Comparison of ENCODE assay signal across 14 mouse cellular contexts in genomic region chr5:144047324-144047723, GRCm38 (mm10). TPM values are rescaled to one million over a fixed set of nuclear protein-coding genes. Genes with fewer than 3 reads are reported as not detected.
A peak's percentile ranks its signal among the peaks of the same experiment; 100 is the strongest.
DNase-seq lines count a peak whose midpoint lies in the region; ATAC-seq and TF ChIP-seq lines count a peak whose summit lies in the region.
"Had no signal": no experiment of that assay in that cellular context is flagged by ENCODE, and none has a peak within 500 bp of the region (broad histone marks: within the 10 kb centered on the region; RNA-seq: fewer than 3 reads in every experiment).

No protein-coding gene starts in this region.

- no peak overlapping the region for H3K4me3 ChIP-seq in bone marrow, adult 2 months (replicated peaks; ENCODE audit: control insufficient read depth, low read depth, low read length)
- no peak overlapping the region for H3K4me3 ChIP-seq in left cerebral cortex, adult 2 months
- H3K4me3 ChIP-seq in intestine, embryonic 16.5 days (ENCODE audit: low read length) = no peak overlapping the region
- no peak overlapping the region for H3K4me3 ChIP-seq in intestine, postnatal 0 days (ENCODE audit: low read depth, low read length)
- H3K4me3 ChIP-seq: liver, embryonic 13.5 days; neural tube, embryonic 12.5 days had no signal

- 0 out of 2 replicates have a peak overlapping the region, but pooled peaks have one; percentile 29 for H3K27ac ChIP-seq in bone marrow, adult 2 months (ENCODE audit: control insufficient read depth, insufficient read depth, low read depth, low read length, poor library complexity)
- peak overlapping the region; percentile 70 for H3K27ac ChIP-seq in left cerebral cortex, adult 2 months
- H3K27ac ChIP-seq in intestine, embryonic 16.5 days (ENCODE audit: low read length) = no peak overlapping the region
- H3K27ac ChIP-seq in intestine, postnatal 0 days (ENCODE audit: low read depth, low read length) = no peak overlapping the region
- H3K27ac ChIP-seq: liver, embryonic 13.5 days; neural tube, embryonic 12.5 days had no signal

- no peak overlapping the region for H3K9ac ChIP-seq in intestine, embryonic 16.5 days (ENCODE audit: low read depth, low read length)
- no peak overlapping the region for H3K9ac ChIP-seq in intestine, postnatal 0 days (ENCODE audit: low read depth, low read length)
- H3K9ac ChIP-seq: liver, embryonic 13.5 days; neural tube, embryonic 12.5 days had no signal

- no peak for TF ChIP-seq CTCF in bone marrow, adult 2 months (IDR thresholded peaks at IDR 0.05; ENCODE audit: control insufficient read depth, insufficient read depth, low read length)
- TF ChIP-seq CTCF in left cerebral cortex, adult 2 months (IDR thresholded peaks at IDR 0.05) = no peak
- no peak for TF ChIP-seq CTCF in intestine, postnatal 0 days (IDR thresholded peaks at IDR 0.05; ENCODE audit: low read depth)

- no peaks in the 10 kb centered on the region for H3K9me3 ChIP-seq in intestine, embryonic 16.5 days (ENCODE audit: control insufficient read depth, low read length)
- H3K9me3 ChIP-seq in intestine, postnatal 0 days (ENCODE audit: control insufficient read depth) = no peaks in the 10 kb centered on the region
- H3K9me3 ChIP-seq: liver, embryonic 13.5 days; neural tube, embryonic 12.5 days had no signal

- H3K36me3 ChIP-seq in intestine, embryonic 16.5 days (ENCODE audit: control insufficient read depth, insufficient read depth, low read length) = no peaks in the 10 kb centered on the region
- H3K36me3 ChIP-seq in intestine, postnatal 0 days (ENCODE audit: control insufficient read depth, insufficient read depth) = no peaks in the 10 kb centered on the region
- H3K36me3 ChIP-seq: liver, embryonic 13.5 days; neural tube, embryonic 12.5 days had no signal

- H3K27me3 ChIP-seq in intestine, embryonic 16.5 days (replicated peaks; ENCODE audit: control insufficient read depth, insufficient read depth, low read length) = no peaks in the 10 kb centered on the region
- no peaks in the 10 kb centered on the region for H3K27me3 ChIP-seq in intestine, postnatal 0 days (replicated peaks; ENCODE audit: control insufficient read depth, insufficient read depth, low read length)
- H3K27me3 ChIP-seq: liver, embryonic 13.5 days; neural tube, embryonic 12.5 days had no signal

- H3K4me2 ChIP-seq in intestine, embryonic 16.5 days (ENCODE audit: low read depth, low read length) = no peak overlapping the region
- no peak overlapping the region for H3K4me2 ChIP-seq in intestine, postnatal 0 days (replicated peaks; ENCODE audit: low read depth)
- H3K4me2 ChIP-seq: liver, embryonic 13.5 days; neural tube, embryonic 12.5 days had no signal

- intact Hi-C loops in left cerebral cortex, adult 2 months (cut with DNase I) = loop anchor here (2.0 kb wide), 1 partner anchor 53 kb away; the partner anchor contains the start of gene Lmtk2

- peak; percentile 26; the same call in 1 of the 2 replicates for ATAC-seq in granulocyte monocyte progenitor cell, adult 5-6 weeks (replicated peaks; ENCODE audit: poor library complexity, severe bottlenecking)
- no peak for ATAC-seq in intestine, embryonic 16.5 days
- ATAC-seq in intestine, postnatal 0 days = no peak
- no peak for ATAC-seq in erythroid progenitor cell, adult 5-6 weeks (replicated peaks; ENCODE audit: low FRiP score, poor library complexity, severe bottlenecking)

- no peak for TF ChIP-seq POLR2A in bone marrow, adult 2 months (IDR thresholded peaks at IDR 0.05; ENCODE audit: borderline replicate concordance, control insufficient read depth, low read depth, low read length)

- DNase-seq in cerebellum, adult 18-20 months = peak; percentile 23 to 37
- DNase-seq in left cerebral cortex, adult 2 months (ENCODE audit: extremely low spot score in 1 of 2, low spot score in 2 of 2) = peak; percentile 41 to 47
- DNase-seq in heart, adult 8-10 months (ENCODE audit: low spot score) = no peak
- DNase-seq: liver, embryonic 13.5 days; thymus, postnatal 25 days had no signal

- WGBS in bone marrow, adult 2 months = 58% methylated on average over 13 of the region's 13 CpGs
- WGBS in intestine, embryonic 16.5 days = 61% methylated on average over 13 of the region's 13 CpGs
- WGBS in intestine, postnatal 0 days = 67% methylated on average over 13 of the region's 13 CpGs

- no peaks in the 10 kb centered on the region for H3K4me1 ChIP-seq in bone marrow, adult 2 months (ENCODE audit: control insufficient read depth, insufficient read depth, low read length)
- H3K4me1 ChIP-seq in intestine, embryonic 16.5 days (ENCODE audit: control insufficient read depth, insufficient read depth, low read length) = no peaks in the 10 kb centered on the region
- no peaks in the 10 kb centered on the region for H3K4me1 ChIP-seq in intestine, postnatal 0 days (replicated peaks; ENCODE audit: control insufficient read depth, insufficient read depth, low read length)
- H3K4me1 ChIP-seq: liver, embryonic 13.5 days had no signal

RNA-seq across cellular contexts. Expression of gene Ocm, which starts 20.9 kb away (rescaled TPM):
- not detected in 2 replicates for polyA plus RNA-seq in bone marrow, adult 2 months (2011; ENCODE audit: insufficient read depth, insufficient read length, low replicate concordance, missing spikeins)
- not detected in 2 replicates for total RNA-seq in granulocyte monocyte progenitor cell, adult 5-6 weeks (2014; fragmentation: Nextera tagmentation)
- total RNA-seq in granulocyte monocyte progenitor cell, adult 5-6 weeks (2017) = not detected in 2 replicates
- total RNA-seq in left cerebral cortex, adult 2 months (2021) = 1 to 10 TPM; 1.1 to 2.2 TPM
- polyA plus RNA-seq in intestine, embryonic 16.5 days (2015; fragmentation: Nextera tagmentation; extraction: Ambion mirVana) = not detected in 2 replicates
- total RNA-seq in heart, adult 8-10 months (2022) = not detected
- not detected in 2 replicates for polyA plus RNA-seq in intestine, postnatal 0 days (2015; fragmentation: Nextera tagmentation; extraction: Ambion mirVana)
- not detected in 2 replicates for total RNA-seq in erythroid progenitor cell, adult 5-6 weeks (2015; ENCODE audit: low replicate concordance)
- total RNA-seq in erythroid progenitor cell, adult 5-6 weeks (2017; ENCODE audit: low replicate concordance) = not detected in 2 replicates
- total RNA-seq: common myeloid progenitor, adult 5-6 weeks; megakaryocyte, adult 5-6 weeks had no signal
- polyA plus RNA-seq: heart, postnatal 0 days; liver, embryonic 13.5 days had no signal

RNA-seq across cellular contexts. Expression of gene Ccz1, which starts 32.6 kb away (rescaled TPM):
- polyA plus RNA-seq in bone marrow, adult 2 months (2011; ENCODE audit: insufficient read depth, insufficient read length, low replicate concordance, missing spikeins) = 29.1 and 44.4 TPM in 2 replicates
- 99.9 and 103 TPM in 2 replicates for total RNA-seq in granulocyte monocyte progenitor cell, adult 5-6 weeks (2014; fragmentation: Nextera tagmentation)
- 121 and 139 TPM in 2 replicates for total RNA-seq in granulocyte monocyte progenitor cell, adult 5-6 weeks (2017)
- total RNA-seq in left cerebral cortex, adult 2 months (2021) = 10 to 100 TPM; 40.9 to 43.0 TPM
- 74.2 and 76.7 TPM in 2 replicates for polyA plus RNA-seq in intestine, embryonic 16.5 days (2015; fragmentation: Nextera tagmentation; extraction: Ambion mirVana)
- total RNA-seq in heart, adult 8-10 months (2022) = 10 to 100 TPM; 27.4 to 33.6 (median 29.4) TPM
- polyA plus RNA-seq in intestine, postnatal 0 days (2015; fragmentation: Nextera tagmentation; extraction: Ambion mirVana) = 58.1 and 59.9 TPM in 2 replicates
- total RNA-seq in erythroid progenitor cell, adult 5-6 weeks (2015; ENCODE audit: low replicate concordance) = 64.9 and 86.4 TPM in 2 replicates
- 32.5 and 45.2 TPM in 2 replicates for total RNA-seq in erythroid progenitor cell, adult 5-6 weeks (2017; ENCODE audit: low replicate concordance)

RNA-seq across cellular contexts. Expression of gene Lmtk2, which starts 52.9 kb away (rescaled TPM):
- polyA plus RNA-seq in bone marrow, adult 2 months (2011; ENCODE audit: insufficient read depth, insufficient read length, low replicate concordance, missing spikeins) = 4.3 and 5.5 TPM in 2 replicates
- 7.2 and 7.3 TPM in 2 replicates for total RNA-seq in granulocyte monocyte progenitor cell, adult 5-6 weeks (2014; fragmentation: Nextera tagmentation)
- total RNA-seq in granulocyte monocyte progenitor cell, adult 5-6 weeks (2017) = 6.5 and 7.2 TPM in 2 replicates
- total RNA-seq in left cerebral cortex, adult 2 months (2021) = 100 to 1,000 TPM; 171 to 173 TPM
- polyA plus RNA-seq in intestine, embryonic 16.5 days (2015; fragmentation: Nextera tagmentation; extraction: Ambion mirVana) = 4.8 and 5.4 TPM in 2 replicates
- total RNA-seq in heart, adult 8-10 months (2022) = 10 to 100 TPM; 31.3 to 33.3 (median 32.0) TPM
- polyA plus RNA-seq in intestine, postnatal 0 days (2015; fragmentation: Nextera tagmentation; extraction: Ambion mirVana) = 4.9 and 5.8 TPM in 2 replicates
- 17.3 and 23.9 TPM in 2 replicates for total RNA-seq in erythroid progenitor cell, adult 5-6 weeks (2015; ENCODE audit: low replicate concordance)
- total RNA-seq in erythroid progenitor cell, adult 5-6 weeks (2017; ENCODE audit: low replicate concordance) = 23.1 and 25.4 TPM in 2 replicates

Comparison
In these comparisons a context has a peak if more than half of its experiments do, and no peak if none do; other contexts are left out.
1. H3K27ac ChIP-seq: peak in bone marrow, adult 2 months (single experiment) and left cerebral cortex, adult 2 months (single experiment); none in intestine, embryonic 16.5 days (single experiment) and intestine, postnatal 0 days (single experiment).
2. RNA of gene Lmtk2, which starts 52.9 kb away (total RNA-seq): 171 to 173 TPM in left cerebral cortex, adult 2 months; 31.3 to 33.3 TPM in heart, adult 8-10 months, 17.3 to 25.4 TPM in erythroid progenitor cell, adult 5-6 weeks and 6.5 to 7.3 TPM in granulocyte monocyte progenitor cell, adult 5-6 weeks; every median in the first group is over 4 times any median in the second.